Mouse (Mus musculus): ENCODE data around the gene Car11. TPM values are rescaled to one million over a fixed set of nuclear protein-coding genes. Genes with fewer than 3 reads are reported as not detected.

Gene Car11
- polyA plus RNA-seq, 1 experiment from 2014 or later: 9.1 TPM

- Histone ChIP-seq H3K36me3 (replicated peaks) (peaks cover 58% of the 10 kb centered on the region), H3K9me3 (no peaks in the 10 kb centered on the region), H3K27me3 (replicated peaks; ENCODE audit: low read depth, poor library complexity, severe bottlenecking) (no peaks in the 10 kb centered on the region), H3K27ac (replicated peaks) (peak overlapping the region; percentile 90), H3K4me1 (peaks cover 60% of the 10 kb centered on the region), H3K4me3 (peak overlapping the region; percentile 70)
- DNase-seq (ENCODE audit: low spot score): no peak
- 84% methylated on average over 19 of the region's 19 CpGs for WGBS
Measured at GRCm38 (mm10) chr7:45715741-45716459, 16.3 kb downstream of the Car11 start.

DNA sequence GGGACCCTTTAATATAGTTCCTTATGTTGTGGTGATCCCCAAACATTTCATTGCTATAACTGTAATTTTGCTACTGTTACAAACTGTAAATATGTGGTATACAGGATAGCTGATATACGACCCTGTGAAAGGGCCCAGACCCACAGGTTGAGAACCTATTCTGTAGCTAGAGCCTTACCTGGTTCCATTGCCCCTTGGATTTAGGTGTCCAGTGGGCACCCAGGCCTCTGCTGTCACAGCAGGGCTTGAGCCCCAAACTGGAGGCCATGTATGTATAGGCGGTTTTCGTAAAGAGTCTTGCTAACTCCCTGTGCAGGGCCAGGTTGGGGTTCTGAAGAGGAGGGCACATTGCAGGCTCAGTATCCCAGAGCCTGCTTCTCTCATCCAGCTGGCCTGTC is 16.8 kb downstream of the Car11 start:
- 89% methylated on average over 3 of the region's 3 CpGs for WGBS
- H3K27ac ChIP-seq (replicated peaks): no peak overlapping the region
- no peaks in the 10 kb centered on the region for H3K27me3 ChIP-seq (replicated peaks; ENCODE audit: low read depth, poor library complexity, severe bottlenecking)
- H3K9me3 ChIP-seq: no peaks in the 10 kb centered on the region
- peaks cover 58% of the 10 kb centered on the region for H3K36me3 ChIP-seq (replicated peaks)
- peaks cover 64% of the 10 kb centered on the region for H3K4me1 ChIP-seq
- peak overlapping the region; percentile 70 for H3K4me3 ChIP-seq
- DNase-seq (ENCODE audit: low spot score): no peak

DNA sequence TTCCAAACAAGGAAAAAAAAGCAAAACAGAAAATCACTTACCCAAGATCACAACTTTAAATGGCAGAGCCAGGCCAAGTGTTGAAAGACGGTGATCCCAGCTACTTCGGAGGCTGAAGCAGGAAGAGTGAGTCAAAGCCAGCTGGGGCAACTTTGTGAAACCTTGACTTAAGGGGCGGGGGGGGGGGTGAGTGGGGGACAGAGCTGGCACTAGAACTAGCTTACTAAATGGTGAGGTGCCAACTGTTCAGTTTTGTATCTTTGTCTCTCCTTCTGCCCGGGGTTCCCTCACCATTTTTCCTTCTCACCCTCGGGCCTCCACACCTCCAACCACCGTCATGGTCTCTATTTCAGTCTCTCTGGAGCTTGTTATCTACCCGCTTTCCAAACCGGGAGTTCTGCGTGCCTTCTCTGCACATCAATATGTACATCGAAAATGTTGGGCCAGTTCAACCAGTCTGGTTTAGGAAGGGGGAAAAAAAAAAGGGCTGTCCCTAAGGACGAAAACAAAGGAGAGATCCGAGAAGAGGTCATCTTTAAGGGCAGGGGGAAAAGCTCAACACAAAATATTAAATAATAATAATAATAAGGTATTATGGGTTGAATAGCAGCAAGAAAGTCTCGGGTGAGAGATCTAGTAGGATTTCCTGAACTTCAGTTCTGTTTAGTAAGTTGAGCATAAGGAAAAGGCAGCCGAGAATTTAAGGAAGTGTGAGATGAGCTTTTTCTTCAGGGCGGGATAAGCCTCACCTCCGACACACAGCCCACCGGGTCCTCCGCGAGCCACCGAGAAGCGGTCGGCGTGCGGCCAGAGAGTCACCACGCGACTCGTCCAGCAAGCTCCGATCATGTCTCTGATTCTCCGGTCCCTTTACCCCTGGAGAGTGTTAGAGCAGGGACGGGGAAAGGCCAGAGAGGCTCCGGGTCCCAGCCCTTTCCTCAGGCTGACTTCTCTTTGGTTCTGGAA is 17.6 kb downstream of the Car11 start:
- Histone ChIP-seq H3K4me3 (peak overlapping the region; percentile 70), H3K27ac (replicated peaks) (peak overlapping the region; percentile 93), H3K27me3 (replicated peaks; ENCODE audit: low read depth, poor library complexity, severe bottlenecking) (no peaks in the 10 kb centered on the region), H3K36me3 (replicated peaks) (peaks cover 58% of the 10 kb centered on the region), H3K4me1 (peaks cover 64% of the 10 kb centered on the region), H3K9me3 (no peaks in the 10 kb centered on the region)
- no peak for DNase-seq (ENCODE audit: low spot score)
- 11% methylated on average over 31 of the region's 31 CpGs for WGBS

GRCm38 (mm10) chr7:45717918-45718297 is 18.3 kb downstream of the Car11 start, which contains the start of gene Sphk2:
Sphk2 (minus strand) TSS chr7:45718002.
- peak; percentile 98 for DNase-seq (ENCODE audit: low spot score)
- Histone ChIP-seq H3K4me1 (peaks cover 64% of the 10 kb centered on the region), H3K36me3 (replicated peaks) (peaks cover 58% of the 10 kb centered on the region), H3K27ac (replicated peaks) (peak within 1 kb of the TSS; percentile 93), H3K9me3 (no peaks in the 10 kb centered on the region), H3K27me3 (replicated peaks; ENCODE audit: low read depth, poor library complexity, severe bottlenecking) (no peaks in the 10 kb centered on the region), H3K4me3 (peak within 1 kb of the TSS; percentile 70)
- WGBS: under 1% methylated on average over 41 of the region's 41 CpGs

- Histone ChIP-seq H3K4me3 (peak overlapping the region; percentile 70), H3K36me3 (replicated peaks) (peaks cover 58% of the 10 kb centered on the region), H3K27me3 (replicated peaks; ENCODE audit: low read depth, poor library complexity, severe bottlenecking) (no peaks in the 10 kb centered on the region)
Measured at GRCm38 (mm10) chr7:45718331-45718730, 18.7 kb downstream of the Car11 start.

GRCm38 (mm10) chr7:45719180-45719579 is 19.5 kb downstream of the Car11 start:
- H3K4me1 ChIP-seq: peaks cover 55% of the 10 kb centered on the region
- no peak for DNase-seq (ENCODE audit: low spot score)
- 79% methylated on average over 10 of the region's 10 CpGs for WGBS
- H3K9me3 ChIP-seq: no peaks in the 10 kb centered on the region
- H3K27ac ChIP-seq (replicated peaks): peak overlapping the region; percentile 93
- H3K27me3 ChIP-seq (replicated peaks; ENCODE audit: low read depth, poor library complexity, severe bottlenecking): no peaks in the 10 kb centered on the region
- peak overlapping the region; percentile 70 for H3K4me3 ChIP-seq
- peaks cover 58% of the 10 kb centered on the region for H3K36me3 ChIP-seq (replicated peaks)

More at GRCm38 (mm10) chr7:45718331-45718730, 18.7 kb downstream of the Car11 start:
- WGBS: under 1% methylated on average over 20 of the region's 20 CpGs
- Histone ChIP-seq H3K9me3 (no peaks in the 10 kb centered on the region), H3K27ac (replicated peaks) (peak overlapping the region; percentile 93), H3K4me1 (peaks cover 64% of the 10 kb centered on the region)
- no peak for DNase-seq (ENCODE audit: low spot score)

GRCm38 (mm10) chr7:45719738-45720412 is 20.2 kb downstream of the Car11 start:
- peak overlapping the region; percentile 70 for H3K4me3 ChIP-seq
- H3K36me3 ChIP-seq (replicated peaks): peaks cover 63% of the 10 kb centered on the region
- no peak overlapping the region for H3K27ac ChIP-seq (replicated peaks)
- 94% methylated on average over 16 of the region's 16 CpGs for WGBS
- no peaks in the 10 kb centered on the region for H3K27me3 ChIP-seq (replicated peaks; ENCODE audit: low read depth, poor library complexity, severe bottlenecking)
- H3K9me3 ChIP-seq: no peaks in the 10 kb centered on the region
- peaks cover 48% of the 10 kb centered on the region for H3K4me1 ChIP-seq
- DNase-seq (ENCODE audit: low spot score): no peak

DNA sequence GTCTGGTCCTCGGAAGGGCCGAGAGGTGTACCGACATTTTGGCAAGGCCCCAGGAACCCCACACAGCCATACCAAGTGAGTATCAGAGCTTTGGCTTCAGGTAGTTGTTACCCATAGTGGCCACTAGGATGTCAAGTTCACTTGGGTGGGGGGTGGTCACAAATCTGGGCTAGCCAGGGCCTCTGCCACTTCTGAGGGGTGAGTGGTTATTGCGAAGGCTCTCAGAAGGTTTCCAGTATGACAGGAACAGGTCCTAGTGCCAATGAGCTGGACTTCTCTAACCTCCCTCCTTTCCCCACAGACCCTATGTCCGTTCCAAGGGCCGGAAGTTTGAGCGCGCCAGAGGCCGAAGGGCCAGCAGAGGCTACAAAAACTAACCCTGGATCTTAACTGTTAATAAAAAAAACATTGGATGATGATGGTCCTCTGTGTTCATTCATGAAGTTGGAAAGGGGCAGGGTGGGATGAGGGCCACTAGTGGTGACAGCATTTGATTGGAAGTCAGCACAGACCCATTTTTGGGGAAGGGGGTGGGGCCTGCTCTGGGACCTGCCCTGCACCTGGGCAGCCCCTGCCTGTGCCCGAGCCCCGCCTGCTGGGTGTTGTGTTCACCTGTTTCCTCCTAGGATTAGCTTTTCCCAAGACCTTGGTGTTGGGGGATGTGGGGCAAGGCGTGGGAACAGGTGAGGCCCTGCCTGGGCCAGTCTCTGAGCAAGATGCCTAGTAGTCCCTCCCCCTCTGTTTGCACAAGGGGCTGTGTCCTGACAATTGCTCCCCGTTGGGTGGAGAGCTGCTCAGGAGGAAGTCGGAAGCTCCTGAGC is 21.0 kb downstream of the Car11 start, which contains the start of gene Fam83e:
Fam83e (plus strand) TSS at position 800 of the 821 bp plus-strand sequence.
- WGBS: 88% methylated on average over 14 of the region's 14 CpGs
- no peak for DNase-seq (ENCODE audit: low spot score)

GRCm38 (mm10) chr7:45721234-45721571 is 21.6 kb downstream of the Car11 start:
- H3K27me3 ChIP-seq (replicated peaks; ENCODE audit: low read depth, poor library complexity, severe bottlenecking): no peaks in the 10 kb centered on the region
- DNase-seq (ENCODE audit: low spot score): no peak
- WGBS: 84% methylated on average over 7 of the region's 7 CpGs
- H3K27ac ChIP-seq (replicated peaks): no peak overlapping the region
- H3K4me3 ChIP-seq: peak overlapping the region; percentile 29; the same call in 1 of the 2 replicates
- peaks cover 35% of the 10 kb centered on the region for H3K4me1 ChIP-seq
- H3K9me3 ChIP-seq: no peaks in the 10 kb centered on the region
- H3K36me3 ChIP-seq (replicated peaks): peaks cover 76% of the 10 kb centered on the region

More for the DNA sequence above, 21.0 kb downstream of the Car11 start, which contains the start of gene Fam83e:
- Histone ChIP-seq H3K9me3 (no peaks in the 10 kb centered on the region), H3K4me1 (peaks cover 41% of the 10 kb centered on the region), H3K27ac (replicated peaks) (peak within 1 kb of the TSS; percentile 30; the same call in 1 of the 2 replicates), H3K36me3 (replicated peaks) (peaks cover 70% of the 10 kb centered on the region), H3K4me3 (peak within 1 kb of the TSS; percentile 70), H3K27me3 (replicated peaks; ENCODE audit: low read depth, poor library complexity, severe bottlenecking) (no peaks in the 10 kb centered on the region)

GRCm38 (mm10) chr7:45721642-45722347 is 22.2 kb downstream of the Car11 start:
- Histone ChIP-seq H3K36me3 (replicated peaks) (peaks cover 82% of the 10 kb centered on the region), H3K9me3 (no peaks in the 10 kb centered on the region), H3K4me3 (peak overlapping the region; percentile 29; the same call in 1 of the 2 replicates), H3K27ac (replicated peaks) (peak overlapping the region; percentile 30), H3K27me3 (replicated peaks; ENCODE audit: low read depth, poor library complexity, severe bottlenecking) (no peaks in the 10 kb centered on the region), H3K4me1 (peaks cover 29% of the 10 kb centered on the region)
- no peak for DNase-seq (ENCODE audit: low spot score)
- WGBS: 70% methylated on average over 13 of the region's 13 CpGs

DNA sequence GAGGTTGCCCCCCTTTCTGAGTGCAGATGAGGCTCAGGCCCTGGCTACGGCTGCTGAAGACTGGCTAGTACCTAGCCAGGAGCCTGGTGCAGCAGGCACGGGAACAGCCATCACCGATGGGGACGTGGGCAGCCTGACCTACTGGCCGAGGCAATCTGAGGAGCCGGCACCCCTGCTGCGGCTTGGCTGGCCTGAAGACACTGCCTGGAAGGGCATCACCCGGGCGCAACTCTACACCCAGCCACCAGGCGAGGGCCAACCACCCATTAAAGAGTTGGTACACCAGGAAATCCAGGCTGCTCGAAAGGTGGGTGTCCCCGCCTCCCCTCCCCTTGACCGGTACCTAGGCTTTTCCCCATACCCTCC is 22.7 kb downstream of the Car11 start:
- Histone ChIP-seq H3K4me1 (peaks cover 25% of the 10 kb centered on the region), H3K27ac (replicated peaks) (peak overlapping the region; percentile 30; the same call in 1 of the 2 replicates), H3K9me3 (no peaks in the 10 kb centered on the region), H3K36me3 (replicated peaks) (peaks cover 87% of the 10 kb centered on the region), H3K27me3 (replicated peaks; ENCODE audit: low read depth, poor library complexity, severe bottlenecking) (no peaks in the 10 kb centered on the region), H3K4me3 (0 out of 2 replicates have a peak overlapping the region, but pooled peaks have one; percentile 14)
- 86% methylated on average over 13 of the region's 13 CpGs for WGBS
- no peak for DNase-seq (ENCODE audit: low spot score)
